Mouse (Mus musculus) c-Kit-positive CD71-positive TER-119-positive erythroid progenitor cells, embryonic 14.5 days (primary cell): ENCODE measurements around the gene Crygf.
"Not testable (repeated sequence)": the region's sequence is repeated elsewhere in the genome, so short reads cannot be mapped to it uniquely, and the experiment has no call there.

Experiments
- DNase-seq: peaks from one replicate; pipeline ENCODE4 v3.0.0-alpha.2; 2013; ENCODE audit warnings: low spot score

Gene Crygf

GRCm38 (mm10) chr1:65926294-65926693 lies at the start of gene Crygf:
Crygf (plus strand) TSS chr1:65926520.
- DNase-seq: no peak

GRCm38 (mm10) chr1:65925361-65926210 lies 734 bp upstream of the Crygf start:
- no peak for DNase-seq

GRCm38 (mm10) chr1:65926696-65927095 lies 376 bp downstream of the Crygf start:
- DNase-seq: not testable (repeated sequence)

GRCm38 (mm10) chr1:65930055-65930454 lies 3.7 kb downstream of the Crygf start:
- no peak for DNase-seq

GRCm38 (mm10) chr1:65932091-65932812 lies 5.9 kb downstream of the Crygf start:
- no peak for DNase-seq
